27 mouse cellular contexts compared by ENCODE assay signal in the genomic region with DNA sequence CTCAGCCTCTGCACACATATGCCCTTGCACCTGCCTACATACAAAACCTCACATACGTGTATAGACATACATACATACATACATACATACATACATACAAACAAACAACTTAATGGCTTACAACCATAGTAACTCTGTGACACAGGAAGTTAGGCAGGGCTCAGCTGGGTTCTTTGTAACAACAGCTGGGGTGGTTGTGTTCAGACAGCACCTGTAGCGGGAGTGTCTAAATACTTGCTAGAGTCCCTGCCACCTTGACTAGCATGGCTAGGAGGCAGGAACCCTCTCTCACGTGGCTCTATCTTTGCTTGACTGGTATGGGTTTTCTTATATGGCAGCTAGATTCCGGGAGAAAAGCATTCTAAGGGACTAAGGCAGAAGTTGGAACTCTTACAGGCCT. TPM values are rescaled to one million over a fixed set of nuclear protein-coding genes. Genes with fewer than 3 reads are reported as not detected.
DNase-seq lines count a peak whose midpoint lies in the region; ATAC-seq and TF ChIP-seq lines count a peak whose summit lies in the region.
"Had no signal": no experiment of that assay in that cellular context is flagged by ENCODE, and none has a peak within 500 bp of the region (broad histone marks: within the 10 kb centered on the region; RNA-seq: fewer than 3 reads in every experiment).

No protein-coding gene starts in this region.

- H3K9ac ChIP-seq in MEL (ENCODE audit: control insufficient read depth, low read depth, low read length, poor library complexity, severe bottlenecking) = no peak overlapping the region
- H3K9ac ChIP-seq: forebrain, embryonic 13.5 days; heart, embryonic 13.5 days; hindbrain, embryonic 15.5 days; liver, embryonic 13.5 days; neural tube, embryonic 13.5 days had no signal

- peak; percentile 80 for DNase-seq in heart, adult 11 months
- DNase-seq in heart, postnatal 14 days = no peak
- no peak for DNase-seq in MEL (ENCODE audit: low read depth, low spot score)
- DNase-seq in thymus, postnatal 14 days = peak; percentile 82
- no peak for DNase-seq in limb, embryonic 10.5 days (ENCODE audit: low spot score)
- DNase-seq in kidney, postnatal 14 days = no peak
- DNase-seq in retina, postnatal 1 day = no peak
- DNase-seq: adrenal gland, postnatal 14 days; cerebellum, adult 8-10 months; cerebellum, postnatal 36 days; gastrocnemius, postnatal 10 days; heart, postnatal 4 days; kidney, adult 9 months; kidney, postnatal 25 days; liver, embryonic 13.5 days; lung, adult 2 months; midbrain, embryonic 14.5 days; right cerebral cortex, adult 18-20 months had no signal

- WGBS in limb, embryonic 10.5 days = 93% methylated on average over 4 of the region's 4 CpGs

- peaks cover 48 to 54% of the 10 kb centered on the region in 2 experiments for H3K4me1 ChIP-seq in MEL (ENCODE audit: control insufficient read depth in 1 of 2, insufficient read depth in 2 of 2, low read length in 2 of 2)
- peaks cover 28% of the 10 kb centered on the region for H3K4me1 ChIP-seq in limb, embryonic 10.5 days

- no peak for TF ChIP-seq POLR2A in MEL (IDR thresholded peaks at IDR 0.05; ENCODE audit: control insufficient read depth in 1 of 2, insufficient read depth in 1 of 2, low read depth in 1 of 2, low read length in 2 of 2, poor library complexity in 1 of 2)

- 0 out of 2 replicates have a peak, but pooled peaks have one; percentile 16 for ATAC-seq in megakaryocyte, adult 5-6 weeks (ENCODE audit: poor library complexity, severe bottlenecking)
- ATAC-seq: forebrain, embryonic 13.5 days; intestine, embryonic 16.5 days had no signal

- peaks cover 0 to 57% of the 10 kb centered on the region in 2 experiments; a peak in 2 of 4 replicates for H3K36me3 ChIP-seq in MEL (ENCODE audit: control insufficient read depth in 1 of 2, insufficient read depth in 2 of 2, low read length in 2 of 2)
- peaks cover 17% of the 10 kb centered on the region for H3K36me3 ChIP-seq in limb, embryonic 10.5 days
- H3K36me3 ChIP-seq: heart, embryonic 13.5 days; hindbrain, embryonic 15.5 days; liver, embryonic 13.5 days had no signal

- TF ChIP-seq CTCF in MEL (IDR thresholded peaks at IDR 0.05 in 2 of 3, conservative IDR thresholded peaks at IDR 0.05 in 1 of 3; ENCODE audit: control insufficient read depth in 1 of 3, insufficient read depth in 1 of 3, low read depth in 2 of 3, low read length in 3 of 3, poor library complexity in 1 of 3, severe bottlenecking in 1 of 3) = no peak

- no peak for TF ChIP-seq RAD21 in MEL (IDR thresholded peaks at IDR 0.05; ENCODE audit: low read depth, low read length)

- peaks cover 6% of the 10 kb centered on the region for H3K79me2 ChIP-seq in MEL (ENCODE audit: control insufficient read depth, insufficient read depth, low read length, poor library complexity)

- intact Hi-C loops in heart, postnatal 14 days (cut with DNase I) = loop anchor here (5.0 kb wide), 1 partner anchor 34 kb away; no protein-coding TSS in a partner anchor

- no peaks in the 10 kb centered on the region for H3K27me3 ChIP-seq in MEL (ENCODE audit: control insufficient read depth in 1 of 2, insufficient read depth in 2 of 2, low read length in 2 of 2)
- H3K27me3 ChIP-seq in limb, embryonic 10.5 days (ENCODE audit: low read depth, poor library complexity, severe bottlenecking) = no peaks in the 10 kb centered on the region
- H3K27me3 ChIP-seq: CH12.LX; forebrain, embryonic 13.5 days; heart, embryonic 13.5 days; hindbrain, embryonic 15.5 days; liver, embryonic 13.5 days; neural tube, embryonic 13.5 days had no signal

- no peaks in the 10 kb centered on the region for H3K9me3 ChIP-seq in MEL (replicated peaks; ENCODE audit: insufficient read depth, low read length)
- no peaks in the 10 kb centered on the region for H3K9me3 ChIP-seq in limb, embryonic 10.5 days (replicated peaks)
- H3K9me3 ChIP-seq: forebrain, embryonic 13.5 days; G1E; heart, embryonic 13.5 days; hindbrain, embryonic 15.5 days; liver, embryonic 13.5 days; megakaryocyte, embryonic 14.5 days; neural tube, embryonic 13.5 days had no signal

- TF ChIP-seq EP300 in MEL (IDR thresholded peaks at IDR 0.05; ENCODE audit: low read depth in 1 of 2, low read length in 2 of 2) = no peak

- no peak overlapping the region for H3K4me3 ChIP-seq in MEL (ENCODE audit: control insufficient read depth in 1 of 2, insufficient read depth in 1 of 2, low read depth in 2 of 2, low read length in 2 of 2)
- H3K4me3 ChIP-seq in limb, embryonic 10.5 days = no peak overlapping the region
- H3K4me3 ChIP-seq: forebrain, embryonic 13.5 days; heart, embryonic 13.5 days; hindbrain, embryonic 15.5 days; liver, embryonic 13.5 days; megakaryocyte, embryonic 14.5 days; neural tube, embryonic 13.5 days had no signal

- no peak overlapping the region; the same call in none of the 2 replicates for H3K27ac ChIP-seq in MEL (ENCODE audit: control insufficient read depth, low read depth, low read length)
- H3K27ac ChIP-seq in limb, embryonic 10.5 days = no peak overlapping the region
- H3K27ac ChIP-seq: forebrain, embryonic 13.5 days; heart, embryonic 13.5 days; hindbrain, embryonic 15.5 days; neural tube, embryonic 13.5 days had no signal

TF ChIP-seq in MEL, 35 proteins besides CTCF, POLR2A, EP300 and RAD21:
- no peak for TF ChIP-seq NRF1 (IDR thresholded peaks at IDR 0.05; ENCODE audit: insufficient read depth, low read depth, low read length, poor library complexity, severe bottlenecking)
- TF ChIP-seq SMC3 (IDR thresholded peaks at IDR 0.05; ENCODE audit: low read depth, low read length) = no peak
- no peak for TF ChIP-seq MYB (IDR thresholded peaks at IDR 0.05; ENCODE audit: low read depth, low read length)
- TF ChIP-seq POLR2AphosphoS2 (IDR thresholded peaks at IDR 0.05; ENCODE audit: low read length) = no peak
- no peak for TF ChIP-seq HCFC1 (IDR thresholded peaks at IDR 0.05; ENCODE audit: low read depth, low read length)
- peak; percentile 62; the same call in 1 of the 2 replicates for TF ChIP-seq ETS1 (IDR thresholded peaks at IDR 0.05; ENCODE audit: low read depth, low read length)
- no peak for TF ChIP-seq MAZ (IDR thresholded peaks at IDR 0.05; ENCODE audit: low read depth, low read length)

RNA-seq across cellular contexts. Expression of gene Znrf1, which starts 27.8 kb away (rescaled TPM):
- 10 to 100 TPM; 62.6 to 72.6 TPM for total RNA-seq in heart, postnatal 14 days (2021)
- total RNA-seq in MEL (2012; rRNA removed) = 16.6 and 18.4 TPM in 2 replicates
- 10 to 100 TPM in 1 of 2 experiments, not detected in 1; 36.0 TPM for polyA plus RNA-seq in MEL (2012; ENCODE audit: insufficient read depth in 1 of 2, insufficient read length in 2 of 2, low read depth in 1 of 2, low replicate concordance in 2 of 2, missing spikeins in 1 of 2)
- total RNA-seq in megakaryocyte, adult 5-6 weeks (2015) = 67.1 and 73.4 TPM in 2 replicates
- 39.3 and 50.3 TPM in 2 replicates for total RNA-seq in megakaryocyte, adult 5-6 weeks (2017)
- polyA plus RNA-seq in limb, embryonic 10.5 days (2016; fragmentation: Nextera tagmentation; extraction: Ambion mirVana) = 42.1 and 44.8 TPM in 2 replicates

RNA-seq across cellular contexts. Expression of gene Wdr59, which starts 41.8 kb away (rescaled TPM):
- total RNA-seq in heart, postnatal 14 days (2021) = 10 to 100 TPM in 1 of 2 experiments, 1 to 10 TPM in 1; 7.8 to 10.3 TPM
- 6.5 and 7.4 TPM in 2 replicates for total RNA-seq in MEL (2012; rRNA removed)
- polyA plus RNA-seq in MEL (2012; ENCODE audit: insufficient read depth in 1 of 2, insufficient read length in 2 of 2, low read depth in 1 of 2, low replicate concordance in 2 of 2, missing spikeins in 1 of 2) = 10 to 100 TPM in 1 of 2 experiments, not detected in 1; 16.6 TPM
- 3.1 and 3.3 TPM in 2 replicates for total RNA-seq in megakaryocyte, adult 5-6 weeks (2015)
- total RNA-seq in megakaryocyte, adult 5-6 weeks (2017) = 1.5 and 2.1 TPM in 2 replicates
- polyA plus RNA-seq in limb, embryonic 10.5 days (2016; fragmentation: Nextera tagmentation; extraction: Ambion mirVana) = 5.7 and 6.4 TPM in 2 replicates

Comparison
In these comparisons a context has a peak if more than half of its experiments do, and no peak if none do; other contexts are left out.
1. DNase-seq: peak in heart, adult 11 months (single experiment) and thymus, postnatal 14 days (single experiment); none in heart, postnatal 14 days (0 of 2), MEL (single experiment), limb, embryonic 10.5 days (single experiment), kidney, postnatal 14 days (single experiment) and retina, postnatal 1 day (single experiment).